Mouse (Mus musculus): ENCODE measurements around the gene C130073F10Rik. TPM values are rescaled to one million over a fixed set of nuclear protein-coding genes. Genes with fewer than 3 reads are reported as not detected.
"Not testable (repeated sequence)": the region's sequence is repeated elsewhere in the genome, so short reads cannot be mapped to it uniquely, and the experiment has no call there.

C130073F10Rik gene
- not detected in 2 replicates for total RNA-seq (2012; rRNA removed)
- polyA plus RNA-seq (2012; ENCODE audit: insufficient read depth in 1 of 2, insufficient read length in 2 of 2, low read depth in 1 of 2, low replicate concordance in 2 of 2, missing spikeins in 1 of 2) = not detected

DNA sequence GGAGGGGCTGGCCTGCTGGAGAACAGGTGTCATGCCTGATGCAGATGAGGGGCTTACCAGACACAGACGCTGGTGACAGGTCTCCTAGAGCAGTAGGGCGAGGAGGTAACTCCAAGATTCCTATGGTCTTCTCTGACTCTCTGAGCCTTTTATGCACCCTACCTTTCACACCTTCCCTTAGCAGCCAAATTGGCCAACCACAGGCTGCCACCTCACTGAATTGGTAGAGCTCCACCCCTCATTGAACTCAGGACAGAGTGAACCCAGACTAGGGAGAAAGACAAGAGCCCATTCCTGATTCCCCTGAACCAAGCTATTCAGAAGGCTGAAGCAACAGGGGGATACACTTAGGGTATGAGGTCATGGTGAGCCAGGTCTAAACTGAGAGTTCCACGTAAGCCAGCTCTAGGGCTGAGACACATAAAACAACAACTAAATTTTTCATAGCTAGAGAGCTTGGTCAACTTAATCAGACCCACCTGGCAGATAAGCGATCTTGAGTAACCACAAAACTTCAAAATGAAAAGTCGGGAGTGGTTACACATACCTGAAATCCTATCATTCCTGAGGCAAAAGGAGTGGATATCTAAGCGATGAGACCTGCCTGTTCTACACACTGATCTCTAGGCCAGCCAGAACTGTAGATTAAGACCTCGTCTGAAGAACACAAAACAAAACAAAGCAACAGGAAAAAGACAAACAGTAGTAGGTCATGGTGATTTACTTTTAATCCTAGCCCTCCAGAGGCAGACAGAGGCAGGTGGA is at the start of gene C130073F10Rik:
C130073F10Rik (minus strand) TSS at position 134 of the 765 bp plus-strand sequence.
- TF ChIP-seq E2F4 (IDR thresholded peaks at IDR 0.05; ENCODE audit: borderline replicate concordance, low read depth, low read length) = no peak
- no peak for TF ChIP-seq TCF12 (IDR thresholded peaks at IDR 0.05; ENCODE audit: low read depth, low read length)
- TF ChIP-seq MYB (IDR thresholded peaks at IDR 0.05; ENCODE audit: low read depth, low read length) = no peak
- TF ChIP-seq MAX (IDR thresholded peaks at IDR 0.05; ENCODE audit: low read length) = no peak
- TF ChIP-seq CHD1 (IDR thresholded peaks at IDR 0.05; ENCODE audit: low read depth, low read length) = no peak
- TF ChIP-seq CHD2 (IDR thresholded peaks at IDR 0.05; ENCODE audit: low read length) = no peak
- no peak for TF ChIP-seq JUND (IDR thresholded peaks at IDR 0.05; ENCODE audit: low read depth, low read length)
- no peak for TF ChIP-seq BHLHE40 (IDR thresholded peaks at IDR 0.05; ENCODE audit: borderline replicate concordance, low read depth, low read length)
- no peak for TF ChIP-seq ZMIZ1 (IDR thresholded peaks at IDR 0.05; ENCODE audit: low read depth, low read length)
- TF ChIP-seq NELFE (IDR thresholded peaks at IDR 0.05; ENCODE audit: low read depth, low read length) = no peak
- TF ChIP-seq KAT2A (conservative IDR thresholded peaks at IDR 0.05; ENCODE audit: low read depth, low read length) = no peak
- no peak for TF ChIP-seq RAD21 (IDR thresholded peaks at IDR 0.05; ENCODE audit: low read depth, low read length)
- no peak for TF ChIP-seq SMC3 (IDR thresholded peaks at IDR 0.05; ENCODE audit: low read depth, low read length)
- no peak for TF ChIP-seq POLR2A (IDR thresholded peaks at IDR 0.05; ENCODE audit: control insufficient read depth in 1 of 2, insufficient read depth in 1 of 2, low read depth in 1 of 2, low read length in 2 of 2, poor library complexity in 1 of 2)
- no peak for TF ChIP-seq HCFC1 (IDR thresholded peaks at IDR 0.05; ENCODE audit: low read depth, low read length)
- TF ChIP-seq ELF1 (IDR thresholded peaks at IDR 0.05; ENCODE audit: low read depth, low read length) = no peak
- TF ChIP-seq POLR2AphosphoS2 (IDR thresholded peaks at IDR 0.05; ENCODE audit: low read length) = no peak
- no peak for TF ChIP-seq POLR2AphosphoS5 (IDR thresholded peaks at IDR 0.05; ENCODE audit: borderline replicate concordance, low read depth, low read length)
- Histone ChIP-seq H3K4me1 (ENCODE audit: control insufficient read depth in 1 of 2, insufficient read depth in 2 of 2, low read length in 2 of 2) (no peaks in the 10 kb centered on the region), H3K9me3 (replicated peaks; ENCODE audit: insufficient read depth, low read length) (no peaks in the 10 kb centered on the region), H3K4me3 (ENCODE audit: control insufficient read depth in 1 of 2, insufficient read depth in 1 of 2, low read depth in 2 of 2, low read length in 2 of 2) (no peak within 1 kb of the TSS), H3K27me3 (ENCODE audit: control insufficient read depth in 1 of 2, insufficient read depth in 2 of 2, low read length in 2 of 2) (no peaks in the 10 kb centered on the region), H3K9ac (ENCODE audit: control insufficient read depth, low read depth, low read length, poor library complexity, severe bottlenecking) (no peak within 1 kb of the TSS), H3K27ac (ENCODE audit: control insufficient read depth, low read depth, low read length) (no peak within 1 kb of the TSS), H3K79me2 (ENCODE audit: control insufficient read depth, insufficient read depth, low read length, poor library complexity) (no peaks in the 10 kb centered on the region), H3K36me3 (ENCODE audit: control insufficient read depth in 1 of 2, insufficient read depth in 2 of 2, low read length in 2 of 2) (no peaks in the 10 kb centered on the region)
- DNase-seq (ENCODE audit: low read depth, low spot score) = no peak

DNA sequence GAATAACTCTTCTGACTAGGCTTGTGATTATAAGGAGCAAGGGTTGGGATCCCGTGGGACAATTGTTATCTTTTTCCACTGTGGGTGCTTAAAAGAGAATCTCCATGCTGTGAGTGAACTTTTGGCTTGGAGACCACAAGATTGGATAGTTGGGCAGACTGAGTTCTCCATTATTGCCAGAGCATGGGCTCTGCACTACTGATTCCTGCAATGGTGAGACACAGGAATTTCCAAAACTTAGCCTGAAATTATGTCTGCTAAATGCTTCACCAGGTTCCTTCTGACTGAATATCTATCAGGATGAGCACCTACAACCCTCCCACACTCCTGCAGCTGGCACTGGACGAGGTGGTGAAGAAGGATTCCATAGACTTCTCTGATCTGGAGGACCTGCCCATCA is 46.5 kb upstream of the C130073F10Rik start, which contains the start of gene Gm12794:
Gm12794 (plus strand) TSS at position 301 of the 400 bp plus-strand sequence.
- not testable (repeated sequence) for H3K27me3 ChIP-seq (ENCODE audit: control insufficient read depth in 1 of 2, insufficient read depth in 2 of 2, low read length in 2 of 2); H3K79me2 ChIP-seq (ENCODE audit: control insufficient read depth, insufficient read depth, low read length, poor library complexity); DNase-seq (ENCODE audit: low read depth, low spot score); H3K4me3 ChIP-seq (ENCODE audit: control insufficient read depth in 1 of 2, insufficient read depth in 1 of 2, low read depth in 2 of 2, low read length in 2 of 2); H3K36me3 ChIP-seq (ENCODE audit: control insufficient read depth in 1 of 2, insufficient read depth in 2 of 2, low read length in 2 of 2); H3K27ac ChIP-seq (ENCODE audit: control insufficient read depth, low read depth, low read length); H3K9me3 ChIP-seq (replicated peaks; ENCODE audit: insufficient read depth, low read length); H3K4me1 ChIP-seq (ENCODE audit: control insufficient read depth in 1 of 2, insufficient read depth in 2 of 2, low read length in 2 of 2); H3K9ac ChIP-seq (ENCODE audit: control insufficient read depth, low read depth, low read length, poor library complexity, severe bottlenecking)

DNA sequence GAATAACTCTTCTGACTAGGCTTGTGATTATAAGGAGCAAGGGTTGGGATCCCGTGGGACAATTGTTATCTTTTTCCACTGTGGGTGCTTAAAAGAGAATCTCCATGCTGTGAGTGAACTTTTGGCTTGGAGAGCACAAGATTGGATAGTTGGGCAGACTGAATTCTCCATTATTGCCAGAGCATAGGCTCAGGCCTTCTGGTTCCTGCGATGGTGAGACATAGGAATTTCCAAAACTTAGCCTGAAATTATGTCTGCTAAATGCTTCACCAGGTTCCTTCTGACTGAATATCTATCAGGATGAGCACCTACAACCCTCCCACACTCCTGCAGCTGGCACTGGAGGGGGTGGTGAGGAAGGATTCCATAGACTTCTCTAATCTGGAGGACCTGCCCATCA is 15.2 kb upstream of the C130073F10Rik start, which contains the start of gene Gm12800:
Gm12800 (plus strand) TSS at position 301 of the 400 bp plus-strand sequence.
- H3K4me3 ChIP-seq (ENCODE audit: control insufficient read depth in 1 of 2, insufficient read depth in 1 of 2, low read depth in 2 of 2, low read length in 2 of 2); DNase-seq (ENCODE audit: low read depth, low spot score); H3K36me3 ChIP-seq (ENCODE audit: control insufficient read depth in 1 of 2, insufficient read depth in 2 of 2, low read length in 2 of 2); H3K27me3 ChIP-seq (ENCODE audit: control insufficient read depth in 1 of 2, insufficient read depth in 2 of 2, low read length in 2 of 2); H3K9me3 ChIP-seq (replicated peaks; ENCODE audit: insufficient read depth, low read length); H3K79me2 ChIP-seq (ENCODE audit: control insufficient read depth, insufficient read depth, low read length, poor library complexity); H3K4me1 ChIP-seq (ENCODE audit: control insufficient read depth in 1 of 2, insufficient read depth in 2 of 2, low read length in 2 of 2); H3K9ac ChIP-seq (ENCODE audit: control insufficient read depth, low read depth, low read length, poor library complexity, severe bottlenecking); H3K27ac ChIP-seq (ENCODE audit: control insufficient read depth, low read depth, low read length): not testable (repeated sequence)

All from MEL (cell line).